Comparison of ENCODE assay signal across 12 mouse cellular contexts in the genomic region with DNA sequence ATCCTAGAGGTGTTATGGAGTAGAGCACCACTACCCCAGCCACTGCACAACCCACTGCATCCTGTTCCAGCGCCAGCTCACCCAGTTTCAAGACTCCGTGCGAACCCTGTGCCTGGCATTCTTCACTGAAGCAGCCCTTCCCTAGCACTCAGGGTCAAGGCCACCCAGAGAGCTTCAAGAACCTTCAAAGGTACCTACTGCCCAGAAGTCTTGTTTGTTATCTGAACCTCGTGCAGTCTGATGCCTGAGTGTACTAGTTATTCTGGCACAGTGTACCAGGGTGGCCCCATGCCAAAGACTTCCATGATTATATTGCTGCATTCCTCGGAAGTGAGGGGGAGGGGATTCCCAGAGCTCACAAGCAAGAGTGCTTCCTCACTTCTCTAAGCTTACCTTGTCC. TPM values are rescaled to one million over a fixed set of nuclear protein-coding genes. Genes with fewer than 3 reads are reported as not detected.
A peak's percentile ranks its signal among the peaks of the same experiment; 100 is the strongest.
DNase-seq lines count a peak whose midpoint lies in the region; ATAC-seq lines count a peak whose summit lies in the region.
"Had no signal": no experiment of that assay in that cellular context is flagged by ENCODE, and none has a peak within 500 bp of the region (broad histone marks: within the 10 kb centered on the region; RNA-seq: fewer than 3 reads in every experiment).

No protein-coding gene starts in this region.

- 0 out of 2 replicates have a peak overlapping the region, but pooled peaks have one; percentile 8 for H3K27ac ChIP-seq in forebrain, embryonic 15.5 days (replicated peaks)

- H3K4me3 ChIP-seq in forebrain, embryonic 15.5 days, result no peak overlapping the region

- H3K9ac ChIP-seq in forebrain, embryonic 15.5 days (replicated peaks), result no peak overlapping the region

- 0 out of 2 replicates have a peak, but pooled peaks have one; percentile 11 for ATAC-seq in forebrain, embryonic 15.5 days (replicated peaks)
- ATAC-seq in megakaryocyte progenitor cell, adult 5-6 weeks (replicated peaks; ENCODE audit: poor library complexity), result no peak

- 65% methylated on average over 5 of the region's 5 CpGs for WGBS in forebrain, embryonic 15.5 days

- H3K27me3 ChIP-seq in forebrain, embryonic 15.5 days, result no peaks in the 10 kb centered on the region

- no peaks in the 10 kb centered on the region for H3K9me3 ChIP-seq in forebrain, embryonic 15.5 days

- H3K36me3 ChIP-seq in forebrain, embryonic 15.5 days, result peaks cover 96% of the 10 kb centered on the region

- H3K4me2 ChIP-seq in forebrain, embryonic 15.5 days (replicated peaks), result no peak overlapping the region

- peak; percentile 53 for DNase-seq in cerebellum, adult 8-10 months
- no peak for DNase-seq in cerebellum, adult 11 months
- peak; percentile 62 to 81 for DNase-seq in left cerebral cortex, postnatal 14 days (ENCODE audit: low spot score in 2 of 2)
- DNase-seq in left cerebral cortex, postnatal 25 days (ENCODE audit: low spot score in 2 of 2), result no peak
- peak; percentile 26 for DNase-seq in lung, postnatal 25 days (ENCODE audit: low spot score)
- no peak for DNase-seq in thymus, postnatal 25 days

- intact Hi-C loops in left cerebral cortex, postnatal 14 days (cut with DNase I), result no loop called here
- intact Hi-C loops in left cerebral cortex, postnatal 25 days (cut with DNase I), result no loop called here

- H3K4me1 ChIP-seq in forebrain, embryonic 15.5 days, result peaks cover 3% of the 10 kb centered on the region

RNA-seq across cellular contexts. Expression of gene Kif1a, which starts 38.1 kb away (rescaled TPM):
- 100 to 1,000 TPM; 813 to 815 TPM for total RNA-seq in left cerebral cortex, postnatal 14 days (2021)
- 100 to 1,000 TPM; 724 to 739 TPM for total RNA-seq in left cerebral cortex, postnatal 25 days (2021)
- polyA plus RNA-seq in forebrain, embryonic 15.5 days (2015; fragmentation: Nextera tagmentation; extraction: Ambion mirVana), result 336 and 351 TPM in 2 replicates
- total RNA-seq in megakaryocyte progenitor cell, adult 5-6 weeks (2015), result 0.05 TPM in 1 of 2 replicates, not detected in the other
- not detected in 2 replicates for total RNA-seq in megakaryocyte progenitor cell, adult 5-6 weeks (2017)

RNA-seq across cellular contexts. Expression of gene Aqp12, which starts 57.6 kb away (rescaled TPM):
- total RNA-seq in left cerebral cortex, postnatal 14 days (2021), result not detected
- total RNA-seq in left cerebral cortex, postnatal 25 days (2021), result not detected
- polyA plus RNA-seq in forebrain, embryonic 15.5 days (2015; fragmentation: Nextera tagmentation; extraction: Ambion mirVana), result not detected in 2 replicates
- total RNA-seq in megakaryocyte progenitor cell, adult 5-6 weeks (2015), result not detected in 2 replicates
- not detected in 2 replicates for total RNA-seq in megakaryocyte progenitor cell, adult 5-6 weeks (2017)
- total RNA-seq: gastrocnemius, postnatal 4 days; left cerebral cortex, postnatal 10 days had no signal
- polyA plus RNA-seq: C2C12; neural tube, embryonic 11.5 days had no signal

Comparison
In these comparisons a context has a peak if more than half of its experiments do, and no peak if none do; other contexts are left out.
1. DNase-seq: peak in cerebellum, adult 8-10 months (single experiment), left cerebral cortex, postnatal 14 days (2 of 2) and lung, postnatal 25 days (single experiment); none in cerebellum, adult 11 months (single experiment), left cerebral cortex, postnatal 25 days (0 of 2) and thymus, postnatal 25 days (single experiment).
2. RNA of gene Kif1a, which starts 38.1 kb away (total RNA-seq): 813 to 815 TPM in left cerebral cortex, postnatal 14 days and 724 to 739 TPM in left cerebral cortex, postnatal 25 days; 0.05 TPM in megakaryocyte progenitor cell, adult 5-6 weeks; every median in the first group is over 100 times any median in the second.